Mouse (Mus musculus) kidney, adult 2 months (tissue): ENCODE measurements around the gene Tpo.

Source experiments
- CTCF ChIP-seq: fragments of 200-500 bp; conservative IDR thresholded peaks from 2 replicates; pipeline ENCODE4 v1.5.1; 2011; ENCODE audit warnings: low read depth, mild to moderate bottlenecking, control low read depth, low read length, moderate library complexity, mixed read lengths; ENCODE audit not compliant: insufficient read depth, insufficient read length
- POLR2A ChIP-seq: fragments of 200-500 bp; IDR thresholded peaks from one replicate; pipeline ENCODE4 v1.6.1; 2011; ENCODE audit warnings: low read depth, low read length, control low read depth

DNA sequence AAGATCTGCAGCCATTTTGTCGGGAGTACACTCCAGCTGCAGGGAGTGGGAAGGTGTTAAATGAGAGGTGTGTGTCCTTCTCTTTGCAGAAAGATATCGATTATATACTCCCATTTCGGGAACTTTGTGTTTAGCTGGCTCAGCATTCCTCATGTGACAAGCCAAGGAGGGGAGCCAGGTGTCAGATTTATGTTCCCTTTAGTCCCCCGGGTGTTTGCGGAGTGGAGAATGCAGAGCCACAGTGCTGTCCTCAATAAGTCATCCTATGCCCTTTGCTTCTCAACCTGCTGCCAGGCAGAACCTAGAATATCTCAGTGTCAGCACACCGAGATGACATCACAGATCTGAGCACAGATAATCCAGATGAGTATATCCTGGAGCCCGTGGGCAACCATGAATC, 10.1 kb downstream of the Tpo start:
- TF ChIP-seq CTCF: no peak
- no peak for TF ChIP-seq POLR2A
